Mouse (Mus musculus) ES-E14 (cell line): Measurements from ENCODE around the gene Kif13a. TPM values are rescaled to one million over a fixed set of nuclear protein-coding genes. Genes with fewer than 3 reads are reported as not detected.
A peak's percentile ranks its signal among the peaks of the same experiment; 100 is the strongest.

Source experiments
- DNase-seq: peaks from one replicate; pipeline ENCODE4 v3.0.0-alpha.2; 2013; ENCODE audit warnings: low read depth, low spot score
- H3K27ac ChIP-seq: 2 replicates; pipeline ENCODE4 v1.5.1; 2012; ENCODE audit warnings: low read depth, mild to moderate bottlenecking, low read length, moderate library complexity, mixed read lengths; ENCODE audit not compliant: poor library complexity, insufficient read depth, severe bottlenecking
- H3K36me3 ChIP-seq: 2 replicates; pipeline ENCODE4 v1.6.1; 2012; ENCODE audit warnings: mild to moderate bottlenecking, low read length, moderate library complexity, mixed read lengths; ENCODE audit not compliant: control insufficient read depth, poor library complexity, insufficient read depth, severe bottlenecking
- H3K4me1 ChIP-seq, 2 experiments: fragments of 150-350 bp in 1 of 2; sonication (generic) in 1 of 2; 2 replicates each; pipeline ENCODE4 v1.6.1; 2012; ENCODE audit warnings: low read length in 2 of 2, mild to moderate bottlenecking in 1 of 2, mixed read lengths in 1 of 2; ENCODE audit not compliant: control insufficient read depth in 2 of 2, insufficient read depth in 2 of 2, poor library complexity in 1 of 2
- H3K4me3 ChIP-seq, 2 experiments: fragments of 150-350 bp in 1 of 2; sonication (generic) in 1 of 2; 2 replicates each; pipeline ENCODE4 v1.5.1; 2012; ENCODE audit warnings: low read length in 2 of 2, low read depth in 1 of 2, mild to moderate bottlenecking in 1 of 2, mixed read lengths in 1 of 2; ENCODE audit not compliant: insufficient read depth in 1 of 2, poor library complexity in 1 of 2, severe bottlenecking in 1 of 2
- H3K9ac ChIP-seq: 2 replicates; pipeline ENCODE4 v1.6.1; 2012; ENCODE audit warnings: low read depth, mild to moderate bottlenecking, low read length, mixed read lengths; ENCODE audit not compliant: poor library complexity, insufficient read depth, severe bottlenecking
- H3K9me3 ChIP-seq: fragments of 150-350 bp; sonication (generic); 2 replicates; pipeline ENCODE4 v1.6.1; 2012; ENCODE audit warnings: low read depth, mild to moderate bottlenecking, low read length; ENCODE audit not compliant: control insufficient read depth, insufficient read depth
- CHD2 ChIP-seq: IDR thresholded peaks from 2 replicates; pipeline ENCODE4 v1.6.1; 2014; ENCODE audit warnings: mild to moderate bottlenecking, low read depth, low read length, inconsistent platforms
- HCFC1 ChIP-seq: IDR thresholded peaks from 2 replicates; pipeline ENCODE4 v1.6.1; 2012; ENCODE audit warnings: low read length, inconsistent platforms, borderline replicate concordance; ENCODE audit not compliant: insufficient read depth
- MAFK ChIP-seq: IDR thresholded peaks from 2 replicates; pipeline ENCODE4 v1.6.1; 2014; ENCODE audit warnings: mild to moderate bottlenecking, low read depth, low read length, inconsistent platforms; ENCODE audit not compliant: insufficient read depth
- ZC3H11A ChIP-seq: IDR thresholded peaks from 2 replicates; pipeline ENCODE4 v1.6.1; 2012; ENCODE audit warnings: low read depth, mild to moderate bottlenecking, inconsistent platforms, low read length, borderline replicate concordance
- ZNF384 ChIP-seq: IDR thresholded peaks from 2 replicates; pipeline ENCODE4 v1.6.1; 2012; ENCODE audit warnings: low read depth, low read length, inconsistent platforms
- in situ Hi-C, 2 experiments: fragments of 600-800 bp; cut with MboI; formaldehyde crosslinking; loops; one replicate each; pipeline ENCODE4 v1.15.1; 2025; ENCODE audit warnings: low sequenced_read_pairs in 2 of 2, inconsistent platforms in 1 of 2; ENCODE audit not compliant: unreplicated experiment in 2 of 2
- total RNA-seq: library from RNA; depleted of rRNA; stranded (reverse); fragments of 300-350 nt; gene quantifications from 2 replicates; pipeline ENCODE4 v1.2.3, GENCODE M21; 2012

Gene Kif13a
- total RNA-seq, 1 experiment = 23.6 TPM

- no peak overlapping the region for H3K27ac ChIP-seq
- H3K36me3 ChIP-seq = no peaks in the 10 kb centered on the region
- peaks cover 3 to 8% of the 10 kb centered on the region in 2 experiments; a peak in 3 of 4 replicates for H3K4me1 ChIP-seq
- no peaks in the 10 kb centered on the region for H3K9me3 ChIP-seq
- DNase-seq = no peak
- no peak overlapping the region for H3K4me3 ChIP-seq
- H3K9ac ChIP-seq = no peak overlapping the region
- TF ChIP-seq CHD2 = no peak
- TF ChIP-seq ZNF384 = peak; percentile 79
- in situ Hi-C loops = no loop called here
Measured at GRCm38 (mm10) chr13:46729998-46730397, 199.7 kb downstream of the Kif13a start.

GRCm38 (mm10) chr13:46728411-46728810 is 201.3 kb downstream of the Kif13a start:
- in situ Hi-C loops = no loop called here
- H3K4me1 ChIP-seq = peaks cover 5 to 12% of the 10 kb centered on the region in 2 experiments; a peak in 3 of 4 replicates
- peak overlapping the region; percentile 70; the same call in 1 of the 2 replicates for H3K27ac ChIP-seq
- DNase-seq = no peak
- H3K36me3 ChIP-seq = no peaks in the 10 kb centered on the region
- H3K4me3 ChIP-seq = peak overlapping the region; percentile 57 to 64
- H3K9me3 ChIP-seq = no peaks in the 10 kb centered on the region
- TF ChIP-seq MAFK (no peak), ZC3H11A (no peak), ZNF384 (no peak), CHD2 (no peak), HCFC1 (no peak)
- peak overlapping the region; percentile 55; the same call in 1 of the 2 replicates for H3K9ac ChIP-seq

- H3K27ac ChIP-seq = peak within 1 kb of the TSS; percentile 88
- H3K4me1 ChIP-seq = peaks cover 5 to 12% of the 10 kb centered on the region in 2 experiments; a peak in 3 of 4 replicates
- H3K36me3 ChIP-seq = no peaks in the 10 kb centered on the region
- peak; percentile 98 for DNase-seq
- TF ChIP-seq ZNF384 = no peak
- 0 out of 2 replicates have a peak, but pooled peaks have one; percentile 2 for TF ChIP-seq ZC3H11A
- no peak for TF ChIP-seq MAFK
- TF ChIP-seq CHD2 = peak; percentile 75
- peak; percentile 98 for TF ChIP-seq HCFC1
- in situ Hi-C loops = no loop called here
- H3K9me3 ChIP-seq = no peaks in the 10 kb centered on the region
- peak within 1 kb of the TSS; percentile 82 to 96 for H3K4me3 ChIP-seq
- peak within 1 kb of the TSS; percentile 98 for H3K9ac ChIP-seq
Measured at GRCm38 (mm10) chr13:46727837-46728268, 201.8 kb downstream of the Kif13a start, which contains the start of gene Nup153. TSS of gene Nup153 (minus strand) at chr13:46727940.

GRCm38 (mm10) chr13:46727038-46727836 is 202.4 kb downstream of the Kif13a start:
- H3K27ac ChIP-seq = peak overlapping the region; percentile 88
- no peaks in the 10 kb centered on the region for H3K36me3 ChIP-seq
- peak overlapping the region; percentile 98 for H3K9ac ChIP-seq
- peaks cover 5 to 12% of the 10 kb centered on the region in 2 experiments; a peak in 3 of 4 replicates for H3K4me1 ChIP-seq
- in situ Hi-C loops = no loop called here
- H3K4me3 ChIP-seq = peak overlapping the region; percentile 82 to 96
- TF ChIP-seq ZNF384 (peak; percentile 55; the same call in 1 of the 2 replicates), CHD2 (no peak; the same call in 1 of the 2 replicates)
- DNase-seq = no peak
- no peaks in the 10 kb centered on the region for H3K9me3 ChIP-seq
